Mouse (Mus musculus) E14TG2a.4 (cell line): ENCODE measurements at regions not wholly inside any gene's neighbourhood (a gene's known extent, or its start where the extent isn't known, plus 50 kb on each side); places are given as distances from the start of the nearest gene placed in this dataset.

Experiments used
- CTCF ChIP-seq: conservative IDR thresholded peaks from 2 replicates; pipeline ENCODE4 v1.5.1; 2014; ENCODE audit warnings: low read length
- POU5F1 ChIP-seq: IDR thresholded peaks from 2 replicates; pipeline ENCODE4 v1.6.1; 2014; ENCODE audit warnings: low read length, borderline replicate concordance

GRCm38 (mm10) chr3:134390472-134391336 lies 154.4 kb downstream of the Cxxc4 start:
- TF ChIP-seq CTCF (no peak), POU5F1 (no peak)
